Mouse (Mus musculus) forebrain, postnatal 0 days (tissue): ENCODE measurements at regions not wholly inside any gene's neighbourhood (a gene's known extent, or its start where the extent isn't known, plus 50 kb on each side); places are given as distances from the start of the nearest gene placed in this dataset.
"Not testable (repeated sequence)": the region's sequence is repeated elsewhere in the genome, so short reads cannot be mapped to it uniquely, and the experiment has no call there.

Source experiments
- ATAC-seq: fragments of 200-750 bp; cut with Nextera tagmentation; 2 replicates; pipeline ENCODE4 v1.8.0; 2017; ENCODE audit warnings: mild to moderate bottlenecking, moderate library complexity
- DNase-seq: peaks from one replicate; pipeline ENCODE4 v3.0.0-alpha.2; 2015
- H3K27ac ChIP-seq: fragments of 300-500 bp; sonication (generic); 2 replicates; pipeline ENCODE4 v1.5.1; 2014; ENCODE audit warnings: low read depth, mild to moderate bottlenecking, antibody characterized with exemption, low read length, moderate library complexity, mixed read lengths
- H3K27me3 ChIP-seq: fragments of 300-500 bp; sonication (generic); 2 replicates; pipeline ENCODE4 v1.6.1; 2014; ENCODE audit warnings: mild to moderate bottlenecking, low read length, mixed read lengths; ENCODE audit not compliant: insufficient read depth
- H3K36me3 ChIP-seq: fragments of 300-500 bp; sonication (generic); 2 replicates; pipeline ENCODE4 v1.6.1; 2014; ENCODE audit warnings: mild to moderate bottlenecking, moderate library complexity; ENCODE audit not compliant: insufficient read depth
- H3K4me1 ChIP-seq: fragments of 300-500 bp; sonication (generic); 2 replicates; pipeline ENCODE4 v1.6.1; 2014; ENCODE audit warnings: antibody characterized with exemption; ENCODE audit not compliant: insufficient read depth
- H3K4me2 ChIP-seq: fragments of 300-500 bp; sonication (generic); 2 replicates; pipeline ENCODE4 v1.6.1; 2014; ENCODE audit warnings: low read depth, mild to moderate bottlenecking, moderate library complexity
- H3K4me3 ChIP-seq: fragments of 300-500 bp; sonication (generic); 2 replicates; pipeline ENCODE4 v1.5.1; 2014; ENCODE audit warnings: low read depth, low read length, mixed read lengths
- H3K9ac ChIP-seq: fragments of 300-500 bp; sonication (generic); 2 replicates; pipeline ENCODE4 v1.6.1; 2014; ENCODE audit warnings: mild to moderate bottlenecking
- H3K9me3 ChIP-seq: fragments of 300-500 bp; sonication (generic); 2 replicates; pipeline ENCODE4 v1.6.1; 2016; ENCODE audit warnings: low read length
- CTCF ChIP-seq: sonication (generic); IDR thresholded peaks from 2 replicates; pipeline ENCODE4 v1.5.1; 2016; ENCODE audit warnings: antibody characterized with exemption, control low read depth, low read depth
- WGBS: fragments of 180-500 bp; shearing (Covaris S2); extraction: QIAGEN DNeasy Blood & Tissue Kit; methylation state at CpG from one replicate; pipeline ENCODE4 v1.1.7; 2014; 5-methylcytosine and 5-hydroxymethylcytosine counted together

- H3K4me3 ChIP-seq: no peak overlapping the region
- no peaks in the 10 kb centered on the region for H3K4me1 ChIP-seq
- H3K27ac ChIP-seq: no peak overlapping the region
- no peak for ATAC-seq
- no peak for TF ChIP-seq CTCF
- WGBS: 86% methylated on average over 3 of the region's 3 CpGs
- H3K4me2 ChIP-seq: no peak overlapping the region
- H3K27me3 ChIP-seq: no peaks in the 10 kb centered on the region
- H3K9ac ChIP-seq: no peak overlapping the region
- H3K9me3 ChIP-seq: no peaks in the 10 kb centered on the region
- no peaks in the 10 kb centered on the region for H3K36me3 ChIP-seq
- DNase-seq: no peak
Measured at GRCm38 (mm10) chr6:109193603-109194002, 365.2 kb downstream of the Edem1 start.

- H3K9ac ChIP-seq: no peak overlapping the region
- no peak overlapping the region for H3K4me3 ChIP-seq
- 64% methylated on average over 2 of the region's 2 CpGs for WGBS
- no peaks in the 10 kb centered on the region for H3K4me1 ChIP-seq
- DNase-seq: no peak
- no peaks in the 10 kb centered on the region for H3K36me3 ChIP-seq
- no peak for TF ChIP-seq CTCF
- no peak overlapping the region for H3K27ac ChIP-seq
- H3K27me3 ChIP-seq: no peaks in the 10 kb centered on the region
- no peaks in the 10 kb centered on the region for H3K9me3 ChIP-seq
- no peak for ATAC-seq
- H3K4me2 ChIP-seq: no peak overlapping the region
Measured at GRCm38 (mm10) chr6:109209699-109210098, 381.3 kb downstream of the Edem1 start.

- no peak for DNase-seq
Measured at GRCm38 (mm10) chr6:109230391-109230790, 401.9 kb downstream of the Edem1 start.

GRCm38 (mm10) chr6:109233426-109233825 lies 405.0 kb downstream of the Edem1 start:
- Histone ChIP-seq H3K27ac (no peak overlapping the region), H3K36me3 (no peaks in the 10 kb centered on the region), H3K27me3 (no peaks in the 10 kb centered on the region), H3K4me3 (no peak overlapping the region), H3K4me1 (no peaks in the 10 kb centered on the region), H3K9ac (no peak overlapping the region), H3K9me3 (no peaks in the 10 kb centered on the region), H3K4me2 (no peak overlapping the region)
- TF ChIP-seq CTCF: no peak
- peak; percentile 31 for DNase-seq
- WGBS: 67% methylated on average over 3 of the region's 3 CpGs
- 0 out of 2 replicates have a peak, but pooled peaks have one; percentile 54 for ATAC-seq

More at GRCm38 (mm10) chr6:109230391-109230790, 401.9 kb downstream of the Edem1 start:
- Histone ChIP-seq H3K36me3 (no peaks in the 10 kb centered on the region), H3K9ac (no peak overlapping the region), H3K27ac (no peak overlapping the region), H3K4me1 (no peaks in the 10 kb centered on the region), H3K27me3 (no peaks in the 10 kb centered on the region), H3K9me3 (no peaks in the 10 kb centered on the region), H3K4me2 (no peak overlapping the region), H3K4me3 (no peak overlapping the region)
- no peak for ATAC-seq
- TF ChIP-seq CTCF: no peak
- 82% methylated on average over 6 of the region's 6 CpGs for WGBS

- ATAC-seq (no peak), DNase-seq (no peak)
- H3K9me3 ChIP-seq: no peaks in the 10 kb centered on the region
- H3K4me2 ChIP-seq: no peak overlapping the region
- H3K4me3 ChIP-seq: no peak overlapping the region
- H3K9ac ChIP-seq: no peak overlapping the region
- 63% methylated on average over 2 of the region's 2 CpGs for WGBS
- no peaks in the 10 kb centered on the region for H3K36me3 ChIP-seq
- H3K4me1 ChIP-seq: no peaks in the 10 kb centered on the region
- no peak for TF ChIP-seq CTCF
- no peak overlapping the region for H3K27ac ChIP-seq
- no peaks in the 10 kb centered on the region for H3K27me3 ChIP-seq
Measured at GRCm38 (mm10) chr6:109245666-109246065, 417.2 kb downstream of the Edem1 start.

GRCm38 (mm10) chr6:109246510-109246909 lies 418.1 kb downstream of the Edem1 start:
- H3K9ac ChIP-seq, H3K27me3 ChIP-seq, H3K4me1 ChIP-seq, DNase-seq, H3K9me3 ChIP-seq, ATAC-seq, H3K4me2 ChIP-seq, H3K27ac ChIP-seq, H3K4me3 ChIP-seq, H3K36me3 ChIP-seq: not testable (repeated sequence)
- 36% methylated on average over 2 of the region's 2 CpGs for WGBS
